Mouse (Mus musculus) erythroblast, embryonic 14.5 days (primary cell): Measurements from ENCODE around the gene Dvl3.

Experiments used
- GATA1 ChIP-seq: IDR thresholded peaks from 2 replicates; pipeline ENCODE4 v1.6.1; 2012; ENCODE audit warnings: low read length, inconsistent platforms, mixed read lengths
- TAL1 ChIP-seq: IDR thresholded peaks from 3 replicates; pipeline ENCODE4 v1.6.1; 2012; ENCODE audit warnings: low read length, inconsistent platforms, mixed read lengths

GRCm38 (mm10) chr16:20481746-20482145 lies 35.0 kb upstream of the Dvl3 start:
- TF ChIP-seq GATA1 = no peak
- no peak for TF ChIP-seq TAL1
